Mouse (Mus musculus): ENCODE results near the gene Hmgn2. TPM values are rescaled to one million over a fixed set of nuclear protein-coding genes. Genes with fewer than 3 reads are reported as not detected.
"Not testable (repeated sequence)": the region's sequence is repeated elsewhere in the genome, so short reads cannot be mapped to it uniquely, and the experiment has no call there.

Hmgn2 gene
- polyA plus RNA-seq, 1 experiment from 2014 or later = 3,245 TPM

GRCm38 (mm10) chr4:133988289-133988688 is 19.8 kb upstream of the Hmgn2 start:
- not testable (repeated sequence) for H3K9ac ChIP-seq (ENCODE audit: low read depth, low read length); H3K4me1 ChIP-seq (ENCODE audit: control insufficient read depth, insufficient read depth, low read length); H3K27ac ChIP-seq (ENCODE audit: low read depth, low read length); H3K4me2 ChIP-seq (replicated peaks; ENCODE audit: low read depth, low read length); H3K4me3 ChIP-seq (ENCODE audit: low read length); ATAC-seq (ENCODE audit: low FRiP score, low TSS enrichment); H3K9me3 ChIP-seq (ENCODE audit: control insufficient read depth, low read length); H3K27me3 ChIP-seq (ENCODE audit: control insufficient read depth, insufficient read depth, low read length)
- WGBS = 82% methylated on average over 7 of the region's 8 CpGs
- peaks cover 41% of the 10 kb centered on the region; the same call in 1 of the 2 replicates for H3K36me3 ChIP-seq (ENCODE audit: control insufficient read depth, insufficient read depth, low read length)

- H3K36me3 ChIP-seq (ENCODE audit: control insufficient read depth, insufficient read depth, low read length) = peaks cover 57% of the 10 kb centered on the region
- no peak overlapping the region for H3K4me2 ChIP-seq (replicated peaks; ENCODE audit: low read depth, low read length)
- no peak overlapping the region for H3K27ac ChIP-seq (ENCODE audit: low read depth, low read length)
- H3K27me3 ChIP-seq (ENCODE audit: control insufficient read depth, insufficient read depth, low read length) = no peaks in the 10 kb centered on the region
- no peak for ATAC-seq (ENCODE audit: low FRiP score, low TSS enrichment)
- H3K9ac ChIP-seq (ENCODE audit: low read depth, low read length) = no peak overlapping the region
- H3K9me3 ChIP-seq (ENCODE audit: control insufficient read depth, low read length) = no peaks in the 10 kb centered on the region
- 91% methylated on average over 13 of the region's 13 CpGs for WGBS
- H3K4me1 ChIP-seq (ENCODE audit: control insufficient read depth, insufficient read depth, low read length) = no peaks in the 10 kb centered on the region
- H3K4me3 ChIP-seq (ENCODE audit: low read length) = no peak overlapping the region
Observed at GRCm38 (mm10) chr4:133982936-133983335, 14.5 kb upstream of the Hmgn2 start.

GRCm38 (mm10) chr4:133980496-133980895 is 12.0 kb upstream of the Hmgn2 start:
- Histone ChIP-seq H3K4me3 (ENCODE audit: low read length) (no peak overlapping the region), H3K9me3 (ENCODE audit: control insufficient read depth, low read length) (no peaks in the 10 kb centered on the region), H3K4me1 (ENCODE audit: control insufficient read depth, insufficient read depth, low read length) (no peaks in the 10 kb centered on the region), H3K27me3 (ENCODE audit: control insufficient read depth, insufficient read depth, low read length) (no peaks in the 10 kb centered on the region), H3K4me2 (replicated peaks; ENCODE audit: low read depth, low read length) (no peak overlapping the region), H3K27ac (ENCODE audit: low read depth, low read length) (no peak overlapping the region), H3K9ac (ENCODE audit: low read depth, low read length) (no peak overlapping the region), H3K36me3 (ENCODE audit: control insufficient read depth, insufficient read depth, low read length) (peaks cover 61% of the 10 kb centered on the region)
- WGBS = 77% methylated on average over 5 of the region's 5 CpGs
- ATAC-seq (ENCODE audit: low FRiP score, low TSS enrichment) = no peak

GRCm38 (mm10) chr4:133978021-133978711 is 9.7 kb upstream of the Hmgn2 start:
- Histone ChIP-seq H3K4me1 (ENCODE audit: control insufficient read depth, insufficient read depth, low read length) (no peaks in the 10 kb centered on the region), H3K36me3 (ENCODE audit: control insufficient read depth, insufficient read depth, low read length) (peaks cover 55% of the 10 kb centered on the region), H3K9me3 (ENCODE audit: control insufficient read depth, low read length) (no peaks in the 10 kb centered on the region), H3K4me2 (replicated peaks; ENCODE audit: low read depth, low read length) (no peak overlapping the region), H3K27me3 (ENCODE audit: control insufficient read depth, insufficient read depth, low read length) (no peaks in the 10 kb centered on the region), H3K27ac (ENCODE audit: low read depth, low read length) (no peak overlapping the region), H3K4me3 (ENCODE audit: low read length) (no peak overlapping the region), H3K9ac (ENCODE audit: low read depth, low read length) (no peak overlapping the region)
- 96% methylated on average over 10 of the region's 10 CpGs for WGBS
- no peak for ATAC-seq (ENCODE audit: low FRiP score, low TSS enrichment)

- Histone ChIP-seq H3K9me3 (ENCODE audit: control insufficient read depth, low read length) (no peaks in the 10 kb centered on the region), H3K4me3 (ENCODE audit: low read length) (no peak overlapping the region), H3K27me3 (ENCODE audit: control insufficient read depth, insufficient read depth, low read length) (no peaks in the 10 kb centered on the region), H3K27ac (ENCODE audit: low read depth, low read length) (no peak overlapping the region), H3K9ac (ENCODE audit: low read depth, low read length) (no peak overlapping the region), H3K4me2 (replicated peaks; ENCODE audit: low read depth, low read length) (no peak overlapping the region), H3K4me1 (ENCODE audit: control insufficient read depth, insufficient read depth, low read length) (peaks cover 19% of the 10 kb centered on the region), H3K36me3 (ENCODE audit: control insufficient read depth, insufficient read depth, low read length) (peaks cover 16% of the 10 kb centered on the region; the same call in 1 of the 2 replicates)
- 56% methylated on average over 8 of the region's 8 CpGs for WGBS
- no peak for ATAC-seq (ENCODE audit: low FRiP score, low TSS enrichment)
Observed at GRCm38 (mm10) chr4:133971741-133972140, 3.3 kb upstream of the Hmgn2 start.

GRCm38 (mm10) chr4:133970876-133971275 is 2.4 kb upstream of the Hmgn2 start:
- H3K4me3 ChIP-seq (ENCODE audit: low read length) = no peak overlapping the region
- H3K36me3 ChIP-seq (ENCODE audit: control insufficient read depth, insufficient read depth, low read length) = peaks cover 19% of the 10 kb centered on the region
- no peak for ATAC-seq (ENCODE audit: low FRiP score, low TSS enrichment)
- peaks cover 25% of the 10 kb centered on the region for H3K4me1 ChIP-seq (ENCODE audit: control insufficient read depth, insufficient read depth, low read length)
- 91% methylated on average over 13 of the region's 13 CpGs for whole genome bisulfite sequencing
- no peaks in the 10 kb centered on the region for H3K27me3 ChIP-seq (ENCODE audit: control insufficient read depth, insufficient read depth, low read length)
- H3K9ac ChIP-seq (ENCODE audit: low read depth, low read length) = no peak overlapping the region
- H3K27ac ChIP-seq (ENCODE audit: low read depth, low read length) = no peak overlapping the region
- H3K9me3 ChIP-seq (ENCODE audit: control insufficient read depth, low read length) = no peaks in the 10 kb centered on the region
- no peak overlapping the region for H3K4me2 ChIP-seq (replicated peaks; ENCODE audit: low read depth, low read length)

- H3K27ac ChIP-seq (ENCODE audit: low read depth, low read length) = no peak overlapping the region; the same call in 1 of the 2 replicates
- WGBS = 21% methylated on average over 4 of the region's 4 CpGs
- no peaks in the 10 kb centered on the region for H3K9me3 ChIP-seq (ENCODE audit: control insufficient read depth, low read length)
- no peak overlapping the region for H3K9ac ChIP-seq (ENCODE audit: low read depth, low read length)
- H3K4me3 ChIP-seq (ENCODE audit: low read length) = no peak overlapping the region
- H3K4me1 ChIP-seq (ENCODE audit: control insufficient read depth, insufficient read depth, low read length) = peaks cover 25% of the 10 kb centered on the region
- no peak overlapping the region for H3K4me2 ChIP-seq (replicated peaks; ENCODE audit: low read depth, low read length)
- H3K27me3 ChIP-seq (ENCODE audit: control insufficient read depth, insufficient read depth, low read length) = no peaks in the 10 kb centered on the region
- no peak for ATAC-seq (ENCODE audit: low FRiP score, low TSS enrichment)
- H3K36me3 ChIP-seq (ENCODE audit: control insufficient read depth, insufficient read depth, low read length) = peaks cover 22% of the 10 kb centered on the region
Observed at GRCm38 (mm10) chr4:133970196-133970595, 1.7 kb upstream of the Hmgn2 start.

- Histone ChIP-seq H3K4me3 (ENCODE audit: low read length) (peak overlapping the region; percentile 80; the same call in 1 of the 2 replicates), H3K9ac (ENCODE audit: low read depth, low read length) (no peak overlapping the region; the same call in 1 of the 2 replicates), H3K36me3 (ENCODE audit: control insufficient read depth, insufficient read depth, low read length) (peaks cover 24% of the 10 kb centered on the region), H3K27me3 (ENCODE audit: control insufficient read depth, insufficient read depth, low read length) (no peaks in the 10 kb centered on the region), H3K27ac (ENCODE audit: low read depth, low read length) (0 out of 2 replicates have a peak overlapping the region, but pooled peaks have one; percentile 100), H3K4me2 (replicated peaks; ENCODE audit: low read depth, low read length) (peak overlapping the region; percentile 94), H3K9me3 (ENCODE audit: control insufficient read depth, low read length) (no peaks in the 10 kb centered on the region), H3K4me1 (ENCODE audit: control insufficient read depth, insufficient read depth, low read length) (peaks cover 25% of the 10 kb centered on the region)
- ATAC-seq (ENCODE audit: low FRiP score, low TSS enrichment) = no peak
- 43% methylated on average over 8 of the region's 8 CpGs for whole genome bisulfite sequencing
Observed at GRCm38 (mm10) chr4:133969114-133969770, 792 bp upstream of the Hmgn2 start.

GRCm38 (mm10) chr4:133967866-133968149 is 642 bp downstream of the Hmgn2 start:
- peaks cover 38% of the 10 kb centered on the region for H3K36me3 ChIP-seq (ENCODE audit: control insufficient read depth, insufficient read depth, low read length)
- H3K27ac ChIP-seq (ENCODE audit: low read depth, low read length) = peak overlapping the region; percentile 100
- no peaks in the 10 kb centered on the region for H3K9me3 ChIP-seq (ENCODE audit: control insufficient read depth, low read length)
- H3K27me3 ChIP-seq (ENCODE audit: control insufficient read depth, insufficient read depth, low read length) = no peaks in the 10 kb centered on the region
- H3K4me2 ChIP-seq (replicated peaks; ENCODE audit: low read depth, low read length) = peak overlapping the region; percentile 94
- peak; percentile 89 for ATAC-seq (ENCODE audit: low FRiP score, low TSS enrichment)
- 1% methylated on average over 28 of the region's 29 CpGs for WGBS
- peak overlapping the region; percentile 80 for H3K4me3 ChIP-seq (ENCODE audit: low read length)
- peaks cover 25% of the 10 kb centered on the region for H3K4me1 ChIP-seq (ENCODE audit: control insufficient read depth, insufficient read depth, low read length)
- H3K9ac ChIP-seq (ENCODE audit: low read depth, low read length) = peak overlapping the region; percentile 98

Data from kidney, embryonic 14.5 days (tissue).